ENCODE assay signal across 10 mouse cellular contexts in the genomic region with DNA sequence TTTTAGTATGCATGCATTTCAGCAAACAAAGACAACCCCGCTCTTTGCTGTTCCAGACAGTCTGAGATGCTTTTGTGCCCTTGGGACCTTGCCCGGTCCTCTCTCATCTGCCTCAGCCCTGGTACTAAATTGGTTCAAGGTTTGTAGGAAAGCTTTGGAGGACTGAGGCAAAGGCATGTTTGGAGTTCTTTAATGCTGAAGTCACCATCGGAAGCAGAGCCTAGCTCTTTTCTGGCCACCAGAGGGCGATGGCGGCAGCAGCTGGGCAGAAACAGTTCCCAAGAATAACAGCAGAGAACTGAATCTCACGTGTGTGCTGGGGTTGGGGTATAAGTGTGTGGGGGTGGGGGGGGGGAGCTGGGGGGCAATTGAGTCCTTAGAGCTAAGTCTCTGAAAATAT. TPM values are rescaled to one million over a fixed set of nuclear protein-coding genes. Genes with fewer than 3 reads are reported as not detected.
A peak's percentile ranks its signal among the peaks of the same experiment; 100 is the strongest.
DNase-seq lines count a peak whose midpoint lies in the region; ATAC-seq lines count a peak whose summit lies in the region.
"Had no signal": no experiment of that assay in that cellular context is flagged by ENCODE, and none has a peak within 500 bp of the region (broad histone marks: within the 10 kb centered on the region; RNA-seq: fewer than 3 reads in every experiment).

No protein-coding gene starts in this region.

- no peak overlapping the region for H3K9ac ChIP-seq in embryonic facial prominence, embryonic 15.5 days
- H3K9ac ChIP-seq in limb, embryonic 13.5 days = no peak overlapping the region

- 5% methylated on average over 6 of the region's 6 CpGs for WGBS in embryonic facial prominence, embryonic 15.5 days
- whole genome bisulfite sequencing in limb, embryonic 13.5 days = 8% methylated on average over 6 of the region's 6 CpGs

- peak overlapping the region; percentile 72 for H3K27ac ChIP-seq in embryonic facial prominence, embryonic 15.5 days (replicated peaks)
- H3K27ac ChIP-seq in limb, embryonic 13.5 days = peak overlapping the region; percentile 91

- no peak overlapping the region for H3K4me2 ChIP-seq in embryonic facial prominence, embryonic 15.5 days (replicated peaks)
- 0 out of 2 replicates have a peak overlapping the region, but pooled peaks have one; percentile 3 for H3K4me2 ChIP-seq in limb, embryonic 13.5 days (replicated peaks)

- peaks cover 9% of the 10 kb centered on the region; the same call in 1 of the 2 replicates for H3K27me3 ChIP-seq in embryonic facial prominence, embryonic 15.5 days
- H3K27me3 ChIP-seq in limb, embryonic 13.5 days = peaks cover 8% of the 10 kb centered on the region; the same call in 1 of the 2 replicates

- H3K4me3 ChIP-seq in embryonic facial prominence, embryonic 15.5 days (replicated peaks) = no peak overlapping the region
- no peak overlapping the region for H3K4me3 ChIP-seq in limb, embryonic 13.5 days
- H3K4me3 ChIP-seq: erythroblast, embryonic 14.5 days had no signal

- peaks cover 41% of the 10 kb centered on the region for H3K4me1 ChIP-seq in embryonic facial prominence, embryonic 15.5 days
- peaks cover 51% of the 10 kb centered on the region for H3K4me1 ChIP-seq in limb, embryonic 13.5 days

- H3K9me3 ChIP-seq in embryonic facial prominence, embryonic 15.5 days (replicated peaks) = no peaks in the 10 kb centered on the region
- no peaks in the 10 kb centered on the region for H3K9me3 ChIP-seq in limb, embryonic 13.5 days

- no peak for ATAC-seq in embryonic facial prominence, embryonic 15.5 days (ENCODE audit: insufficient number of reproducible peaks, low FRiP score, low TSS enrichment, low read depth)
- peak; percentile 25; the same call in 1 of the 2 replicates for ATAC-seq in limb, embryonic 13.5 days (ENCODE audit: low FRiP score, low read depth)

- intact Hi-C loops in heart, postnatal 36 days (cut with DNase I) = loop anchor here (1.0 to 10.0 kb wide), 5 partner anchors 237 to 883 kb away; no protein-coding TSS in a partner anchor

- H3K36me3 ChIP-seq in embryonic facial prominence, embryonic 15.5 days = no peaks in the 10 kb centered on the region
- H3K36me3 ChIP-seq in limb, embryonic 13.5 days = no peaks in the 10 kb centered on the region

- peak; percentile 79 for DNase-seq in layer of hippocampus, adult 11-12 months (ENCODE audit: low spot score)
- no peak for DNase-seq in layer of hippocampus, adult 9-10 months (ENCODE audit: low spot score)
- peak; percentile 45 to 53 for DNase-seq in adrenal gland, postnatal 4 days (ENCODE audit: low spot score in 2 of 2)
- peak; percentile 70 to 76 for DNase-seq in heart, postnatal 36 days
- DNase-seq in right cerebral cortex, adult 18-20 months = peak; percentile 74
- DNase-seq in urinary bladder, postnatal 4 days (ENCODE audit: low spot score in 2 of 2) = peak; percentile 57 to 78

RNA-seq across cellular contexts. Expression of a gene that starts 1.7 kb away (rescaled TPM):
- 10 to 100 TPM; 60.3 to 62.2 TPM for total RNA-seq in adrenal gland, postnatal 4 days (2021)
- 27.6 and 30.1 TPM in 2 replicates for polyA plus RNA-seq in embryonic facial prominence, embryonic 15.5 days (2015; fragmentation: Nextera tagmentation; extraction: Ambion mirVana)
- total RNA-seq in heart, postnatal 36 days (2021) = 10 to 100 TPM; 12.0 to 13.1 TPM
- polyA plus RNA-seq in limb, embryonic 13.5 days (2015; fragmentation: Nextera tagmentation; extraction: Ambion mirVana) = 20.9 and 21.9 TPM in 2 replicates
- total RNA-seq: neutrophil, adult 5-6 weeks had no signal
- polyA plus RNA-seq: erythroblast, embryonic 14.5 days had no signal

Comparison
In these comparisons a context has a peak if more than half of its experiments do, and no peak if none do; other contexts are left out.
1. RNA of a gene that starts 1.7 kb away (total RNA-seq): 60.3 to 62.2 TPM in adrenal gland, postnatal 4 days; 12.0 to 13.1 TPM in heart, postnatal 36 days; every median in the first group is over 4 times any median in the second.